Mouse (Mus musculus): Measurements from ENCODE around the gene Faap20.
A peak's percentile ranks its signal among the peaks of the same experiment; 100 is the strongest.

Faap20 gene

GRCm38 (mm10) chr4:155249648-155250351 lies at the start of gene Faap20:
Gene Faap20, plus strand, starts transcription at chr4:155249802.
- TF ChIP-seq GATA4 (IDR thresholded peaks at IDR 0.05; ENCODE audit: insufficient replicate concordance, low read length): no peak

- no peak for TF ChIP-seq GATA4 (IDR thresholded peaks at IDR 0.05; ENCODE audit: insufficient replicate concordance, low read length)
Measured at GRCm38 (mm10) chr4:155200861-155201390, 48.7 kb upstream of the Faap20 start.

- no peak for TF ChIP-seq GATA4 (IDR thresholded peaks at IDR 0.05; ENCODE audit: insufficient replicate concordance, low read length)
Measured at GRCm38 (mm10) chr4:155201764-155202163, 47.8 kb upstream of the Faap20 start.

- no peak for TF ChIP-seq GATA4 (IDR thresholded peaks at IDR 0.05; ENCODE audit: insufficient replicate concordance, low read length)
Measured at GRCm38 (mm10) chr4:155205919-155206318, 43.7 kb upstream of the Faap20 start.

- TF ChIP-seq GATA4 (IDR thresholded peaks at IDR 0.05; ENCODE audit: insufficient replicate concordance, low read length): no peak
Measured at GRCm38 (mm10) chr4:155206498-155206897, 43.1 kb upstream of the Faap20 start.

GRCm38 (mm10) chr4:155207841-155208240 lies 41.8 kb upstream of the Faap20 start:
- TF ChIP-seq GATA4 (IDR thresholded peaks at IDR 0.05; ENCODE audit: insufficient replicate concordance, low read length): no peak

- TF ChIP-seq GATA4 (IDR thresholded peaks at IDR 0.05; ENCODE audit: insufficient replicate concordance, low read length): no peak
Measured at GRCm38 (mm10) chr4:155208613-155209012, 41.0 kb upstream of the Faap20 start.

GRCm38 (mm10) chr4:155209079-155209478 lies 40.5 kb upstream of the Faap20 start:
- TF ChIP-seq GATA4 (IDR thresholded peaks at IDR 0.05; ENCODE audit: insufficient replicate concordance, low read length): no peak

- no peak for TF ChIP-seq GATA4 (IDR thresholded peaks at IDR 0.05; ENCODE audit: insufficient replicate concordance, low read length)
Measured at GRCm38 (mm10) chr4:155209494-155209893, 40.1 kb upstream of the Faap20 start.

- no peak for TF ChIP-seq GATA4 (IDR thresholded peaks at IDR 0.05; ENCODE audit: insufficient replicate concordance, low read length)
Measured at GRCm38 (mm10) chr4:155213052-155213751, 36.4 kb upstream of the Faap20 start.

GRCm38 (mm10) chr4:155213752-155214054 lies 35.9 kb upstream of the Faap20 start:
- TF ChIP-seq GATA4 (IDR thresholded peaks at IDR 0.05; ENCODE audit: insufficient replicate concordance, low read length): no peak

GRCm38 (mm10) chr4:155214188-155214587 lies 35.4 kb upstream of the Faap20 start:
- no peak for TF ChIP-seq GATA4 (IDR thresholded peaks at IDR 0.05; ENCODE audit: insufficient replicate concordance, low read length)

- TF ChIP-seq GATA4 (IDR thresholded peaks at IDR 0.05; ENCODE audit: insufficient replicate concordance, low read length): no peak
Measured at GRCm38 (mm10) chr4:155214793-155215192, 34.8 kb upstream of the Faap20 start.

GRCm38 (mm10) chr4:155215203-155215602 lies 34.4 kb upstream of the Faap20 start:
- TF ChIP-seq GATA4 (IDR thresholded peaks at IDR 0.05; ENCODE audit: insufficient replicate concordance, low read length): no peak

GRCm38 (mm10) chr4:155215773-155216630 lies 33.6 kb upstream of the Faap20 start:
- TF ChIP-seq GATA4 (IDR thresholded peaks at IDR 0.05; ENCODE audit: insufficient replicate concordance, low read length): peak; percentile 57; the same call in 1 of the 2 replicates
